Mouse (Mus musculus): ENCODE results near the gene Mettl2. TPM values are rescaled to one million over a fixed set of nuclear protein-coding genes. Genes with fewer than 3 reads are reported as not detected.

Mettl2 gene
- total RNA-seq, 1 experiment from 2014 or later: 22.6 TPM

DNA sequence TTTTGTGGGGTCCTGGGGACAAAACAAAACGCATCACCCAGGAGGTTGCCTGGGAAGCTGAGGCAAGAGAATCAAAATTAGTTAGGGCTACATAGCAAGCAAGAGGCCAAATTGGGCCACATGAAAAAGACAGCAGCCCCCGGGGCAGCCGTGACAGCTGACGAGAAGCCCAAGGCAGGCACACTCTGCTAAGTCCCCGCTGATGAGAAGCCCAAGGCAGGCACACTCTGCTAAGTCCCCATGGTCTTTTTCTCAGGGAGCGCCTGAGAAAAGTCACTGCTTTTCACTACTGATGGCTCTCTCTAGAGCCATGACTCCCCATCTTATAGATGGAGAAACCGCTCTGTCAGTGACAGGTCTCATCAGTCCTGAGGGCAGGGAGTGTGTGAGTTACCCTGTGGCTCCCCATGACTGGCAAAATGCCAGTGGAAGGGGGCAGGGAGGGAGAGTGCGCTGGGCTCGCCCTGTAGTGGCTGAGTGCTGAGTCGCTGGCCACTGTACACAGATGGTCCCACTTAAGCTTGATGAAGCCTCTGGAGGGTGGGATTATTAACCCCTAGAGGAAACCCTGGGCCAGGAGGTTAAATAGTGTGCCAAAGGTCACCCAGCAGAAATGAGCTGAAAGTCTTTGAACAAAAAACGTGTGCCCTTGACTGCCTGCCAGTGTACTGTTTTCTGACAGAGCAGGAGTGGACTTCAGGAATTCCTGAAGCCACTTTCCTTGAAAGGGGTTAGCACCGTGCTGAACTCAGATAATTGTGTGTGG is 27.0 kb downstream of the Mettl2 start:
- DNase-seq: peak; percentile 64

- DNase-seq: no peak
These were observed 29.7 kb downstream of the Mettl2 start for GRCm38 (mm10) chr11:105155915-105156314.

- no peak for DNase-seq
These were observed 30.6 kb downstream of the Mettl2 start for GRCm38 (mm10) chr11:105156748-105157267.

DNA sequence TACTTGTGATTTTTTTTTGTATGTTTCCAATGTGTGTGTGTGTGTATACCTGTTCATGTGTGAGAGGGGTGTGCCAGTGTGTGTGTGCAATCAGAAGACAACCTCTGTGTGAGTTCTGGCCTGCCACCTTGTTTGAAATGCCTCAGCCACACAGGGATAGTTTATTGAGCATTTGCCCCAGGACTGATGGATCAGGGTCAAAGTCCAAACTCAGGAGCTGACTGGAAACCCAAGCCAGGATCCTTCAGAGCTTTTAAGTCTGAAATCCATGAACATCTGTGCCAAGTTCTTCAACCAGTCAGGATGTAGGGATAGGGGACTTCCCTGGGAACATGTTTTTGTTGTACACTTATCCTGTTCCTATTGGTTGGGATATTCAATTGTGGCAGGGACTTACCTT is 31.8 kb downstream of the Mettl2 start:
- DNase-seq: no peak

DNA sequence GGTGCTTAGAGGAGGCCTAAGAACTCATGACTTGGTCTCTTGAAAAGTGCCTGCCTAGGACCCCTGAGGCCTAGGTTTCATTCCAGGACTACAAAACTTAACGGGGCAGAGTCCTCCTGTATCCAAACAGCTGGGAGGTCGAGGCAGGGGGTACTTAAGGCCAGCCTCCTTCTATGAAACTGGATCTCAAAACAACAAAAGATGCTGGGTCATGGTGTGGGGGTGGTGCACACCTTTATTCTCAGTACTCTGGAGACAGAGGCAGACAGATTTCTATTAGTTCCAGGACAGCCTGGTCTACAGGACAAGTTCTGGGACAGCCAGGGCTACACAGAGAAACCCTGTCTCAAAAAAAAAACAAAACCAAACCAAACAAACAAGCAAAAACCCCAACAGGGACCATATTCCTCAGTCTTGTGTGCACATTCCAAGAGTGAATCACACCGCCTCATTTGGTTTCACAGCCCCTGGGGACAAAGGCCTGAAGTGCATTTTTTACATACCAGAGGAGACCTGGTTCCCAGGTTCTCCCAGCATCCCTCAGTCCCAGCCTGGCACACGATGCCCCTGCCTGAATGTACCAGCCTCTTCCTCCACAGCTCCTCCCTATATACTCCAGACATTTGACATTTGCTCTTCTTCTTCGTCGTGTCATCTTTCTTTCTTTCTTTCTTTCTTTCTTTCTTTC is 33.6 kb downstream of the Mettl2 start:
- DNase-seq: no peak

GRCm38 (mm10) chr11:105161411-105161810 is 35.2 kb downstream of the Mettl2 start:
- no peak for DNase-seq

- DNase-seq: no peak
These were observed 38.6 kb downstream of the Mettl2 start for GRCm38 (mm10) chr11:105164516-105165510.

DNA sequence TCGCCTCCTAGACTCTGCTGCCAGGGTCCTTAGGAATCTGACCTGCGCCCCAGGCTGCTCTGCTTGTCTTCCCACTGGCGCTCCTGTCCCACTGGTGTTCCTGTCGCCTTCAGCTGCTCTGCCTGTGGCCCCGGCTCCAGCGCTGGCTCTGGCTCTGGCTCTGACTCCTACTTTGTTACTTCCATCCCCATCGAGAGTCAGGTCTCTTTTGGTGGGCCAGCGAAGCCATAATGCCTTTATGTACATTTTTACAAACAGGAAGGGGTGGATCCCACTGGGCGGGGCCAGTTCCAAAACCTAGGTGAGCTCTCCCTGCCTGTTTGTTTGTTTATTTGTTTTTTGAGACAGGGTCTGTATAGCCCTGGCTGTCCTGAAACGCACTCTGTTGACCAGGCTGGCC is 40.6 kb downstream of the Mettl2 start:
- DNase-seq: no peak

DNA sequence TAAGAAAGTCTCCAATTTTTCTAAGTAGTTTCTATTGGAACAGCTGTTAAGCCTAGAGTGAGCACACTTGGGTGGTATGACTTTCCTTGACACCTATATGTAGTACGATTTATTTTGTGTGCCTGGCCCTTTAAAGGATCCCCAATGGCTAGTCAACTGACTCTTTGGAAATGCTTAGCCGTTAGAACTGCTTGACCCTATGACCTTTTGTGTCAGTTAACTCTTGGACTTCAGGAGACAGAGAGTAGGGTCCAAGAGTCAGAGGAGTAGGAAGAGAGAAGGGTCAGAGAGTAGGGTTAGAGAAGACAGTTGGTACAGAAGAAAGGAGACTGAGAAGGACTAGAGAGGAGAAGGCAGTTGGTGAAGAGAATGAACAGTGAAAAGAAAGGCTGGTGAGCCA is 52.3 kb downstream of the Mettl2 start, which contains the start of gene Tlk2:
TSS of gene Tlk2 (plus strand) at position 292 of the 400 bp plus-strand sequence.
- DNase-seq: no peak

DNA sequence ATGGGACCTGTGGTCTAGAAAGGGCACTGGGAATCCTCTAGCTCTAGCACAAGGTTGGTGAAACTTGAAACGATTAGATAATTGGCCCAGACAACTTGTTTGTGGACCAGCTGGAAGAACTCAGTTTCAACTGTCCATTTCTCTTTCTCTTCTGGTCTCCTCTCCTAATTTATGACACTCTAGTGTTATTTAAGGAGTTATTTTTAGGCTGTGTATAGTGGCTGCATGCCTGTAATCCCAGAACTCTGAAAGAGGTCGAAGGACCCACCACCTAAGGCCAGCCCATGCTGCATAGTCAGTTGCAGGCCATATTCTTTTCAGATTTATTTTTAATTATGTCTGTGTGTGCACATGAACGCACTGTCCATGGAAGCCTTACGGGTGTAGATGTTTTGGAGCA is 53.3 kb downstream of the Mettl2 start:
- DNase-seq: no peak

- DNase-seq: peak; percentile 30
These were observed 54.4 kb downstream of the Mettl2 start for GRCm38 (mm10) chr11:105180471-105181091.

DNA sequence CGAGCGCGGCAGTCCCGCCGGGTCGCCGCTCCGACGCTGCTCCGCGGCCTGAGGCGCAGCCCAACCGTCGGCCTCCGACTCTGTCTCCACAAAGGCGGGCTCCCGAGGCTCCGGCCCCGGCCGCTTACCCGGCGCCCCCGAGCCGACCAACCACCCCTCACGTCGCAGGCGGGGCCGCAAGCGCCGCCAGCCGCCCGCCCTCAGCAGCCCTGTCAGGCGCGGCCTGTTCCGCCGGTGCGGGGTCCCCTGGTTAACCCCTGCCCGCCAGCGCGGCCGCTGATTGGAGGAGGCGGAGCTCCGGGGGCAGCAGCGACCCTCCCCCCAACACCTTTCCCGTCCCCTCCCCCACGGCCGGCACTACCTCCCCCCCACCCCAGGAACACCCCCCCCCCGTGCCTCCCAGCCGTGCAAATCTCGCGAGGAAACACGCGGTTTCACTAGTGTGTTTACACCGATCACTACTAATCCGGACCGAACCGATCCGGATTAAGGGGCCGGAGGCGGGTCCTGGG is 55.0 kb downstream of the Mettl2 start:
- peak; percentile 94 for DNase-seq

GRCm38 (mm10) chr11:105181689-105182460 is 55.6 kb downstream of the Mettl2 start:
- DNase-seq: peak; percentile 45

GRCm38 (mm10) chr11:105182461-105182855 is 56.2 kb downstream of the Mettl2 start:
- no peak for DNase-seq

GRCm38 (mm10) chr11:105184678-105185077 is 58.5 kb downstream of the Mettl2 start:
- DNase-seq: no peak

Other genes with a start within 250 kb of the Mettl2 start
- gene Efcab3, start 62.8 kb upstream of the Mettl2 start, total RNA-seq (2021): 1.1 TPM in 1 of 2 replicates, not detected in the other
- gene Gm10842, start 20.5 kb downstream of the Mettl2 start, total RNA-seq (2021): not detected in 2 replicates
- gene Tlk2, start 52.4 kb downstream of the Mettl2 start, total RNA-seq (2021): 52.7 and 54.9 TPM in 2 replicates
- 21.3 and 21.7 TPM in 2 replicates for gene Mrc2, start 166.2 kb downstream of the Mettl2 start, total RNA-seq (2021)